Mouse (Mus musculus): Measurements from ENCODE around the gene Capg.

Capg gene

GRCm38 (mm10) chr6:72570644-72571397, 26.6 kb downstream of the Capg start:
- no peak for DNase-seq (ENCODE audit: low read depth)

GRCm38 (mm10) chr6:72571826-72572225, 27.6 kb downstream of the Capg start:
- DNase-seq (ENCODE audit: low read depth) = no peak

DNA sequence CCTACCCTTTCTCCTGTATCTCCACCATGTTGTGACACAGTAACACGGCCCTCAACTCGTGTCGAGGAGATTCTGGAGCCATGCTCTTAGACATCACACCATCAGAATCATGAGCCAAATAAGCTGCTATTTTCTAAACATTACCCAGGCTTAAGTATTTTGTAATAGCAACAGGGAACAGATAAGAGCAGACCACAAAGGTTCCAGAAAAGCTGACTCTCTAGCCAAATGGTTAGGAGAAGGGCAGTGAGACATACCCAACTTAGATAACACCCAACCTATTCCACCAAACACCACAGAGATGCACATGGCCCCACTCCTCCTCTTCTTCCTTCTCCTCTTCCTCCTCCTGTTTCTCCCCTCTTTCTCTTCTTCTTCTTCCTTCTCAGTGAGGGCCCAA, 31.9 kb downstream of the Capg start:
- DNase-seq (ENCODE audit: low read depth) = no peak

- peak; percentile 77 for DNase-seq (ENCODE audit: low read depth)
Observed at GRCm38 (mm10) chr6:72581625-72582382, 37.6 kb downstream of the Capg start.

- no peak for DNase-seq (ENCODE audit: low read depth)
Observed at GRCm38 (mm10) chr6:72583211-72583839, 39.1 kb downstream of the Capg start.

DNA sequence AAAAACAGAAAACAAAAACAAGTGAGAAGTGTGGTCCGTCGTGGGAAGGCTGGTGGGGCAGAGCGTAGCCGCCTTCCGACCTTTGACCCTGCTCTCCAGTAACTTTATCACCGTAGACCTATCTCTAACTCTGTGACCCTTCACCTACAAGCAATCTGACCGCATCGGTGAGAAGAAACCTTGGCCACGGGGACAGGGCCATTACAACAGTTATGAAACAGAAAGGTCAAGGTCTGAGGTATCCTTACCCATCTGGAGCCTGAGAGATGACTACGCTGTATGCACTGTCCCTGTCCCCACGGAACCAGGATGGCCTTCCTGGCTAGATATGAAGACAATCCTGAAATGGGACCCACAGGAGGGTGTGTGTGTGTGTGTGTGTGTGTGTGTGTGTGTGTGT, 40.0 kb downstream of the Capg start:
- DNase-seq (ENCODE audit: low read depth) = no peak

DNA sequence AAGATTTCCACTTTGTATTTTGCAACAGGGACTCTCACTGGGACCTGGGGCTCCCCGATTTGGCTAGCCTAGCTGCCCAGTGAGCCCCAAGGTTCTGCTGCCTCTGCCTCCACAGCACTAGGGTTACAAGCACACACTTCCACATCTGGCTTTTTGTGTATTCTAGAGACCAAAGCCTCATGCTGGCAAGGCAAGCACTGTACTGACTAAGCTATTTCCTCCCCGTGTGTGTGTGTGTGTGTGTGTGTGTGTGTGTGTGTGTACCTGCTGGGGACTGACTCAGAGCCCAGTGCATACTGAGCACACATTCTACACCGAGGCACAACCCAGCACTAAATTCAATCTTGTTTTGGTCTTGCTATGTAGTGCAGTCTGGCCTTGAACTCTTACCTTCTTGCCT, 42.5 kb downstream of the Capg start:
- DNase-seq (ENCODE audit: low read depth) = peak; percentile 65

DNA sequence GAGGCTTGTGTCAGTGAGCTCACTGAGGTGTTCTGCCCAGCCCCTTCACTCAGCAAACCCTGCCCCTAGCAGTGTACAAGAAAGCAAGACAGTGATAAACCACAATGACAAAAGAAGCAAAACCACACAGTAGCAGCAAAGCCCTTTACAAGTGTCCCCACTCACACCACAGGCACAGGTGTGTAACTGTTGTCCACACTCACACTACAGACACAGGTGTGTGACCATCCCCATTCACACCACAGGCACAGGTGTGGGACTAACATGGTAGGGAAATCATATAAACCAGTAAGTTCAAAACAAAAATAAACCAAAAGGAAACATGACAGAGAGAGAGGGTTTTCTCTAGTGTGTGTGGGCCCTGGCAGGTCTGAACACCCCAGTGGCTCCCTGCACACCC, 44.1 kb downstream of the Capg start:
- no peak for DNase-seq (ENCODE audit: low read depth)

- no peak for DNase-seq (ENCODE audit: low read depth)
Observed at GRCm38 (mm10) chr6:72590111-72590510, 45.9 kb downstream of the Capg start.

DNA sequence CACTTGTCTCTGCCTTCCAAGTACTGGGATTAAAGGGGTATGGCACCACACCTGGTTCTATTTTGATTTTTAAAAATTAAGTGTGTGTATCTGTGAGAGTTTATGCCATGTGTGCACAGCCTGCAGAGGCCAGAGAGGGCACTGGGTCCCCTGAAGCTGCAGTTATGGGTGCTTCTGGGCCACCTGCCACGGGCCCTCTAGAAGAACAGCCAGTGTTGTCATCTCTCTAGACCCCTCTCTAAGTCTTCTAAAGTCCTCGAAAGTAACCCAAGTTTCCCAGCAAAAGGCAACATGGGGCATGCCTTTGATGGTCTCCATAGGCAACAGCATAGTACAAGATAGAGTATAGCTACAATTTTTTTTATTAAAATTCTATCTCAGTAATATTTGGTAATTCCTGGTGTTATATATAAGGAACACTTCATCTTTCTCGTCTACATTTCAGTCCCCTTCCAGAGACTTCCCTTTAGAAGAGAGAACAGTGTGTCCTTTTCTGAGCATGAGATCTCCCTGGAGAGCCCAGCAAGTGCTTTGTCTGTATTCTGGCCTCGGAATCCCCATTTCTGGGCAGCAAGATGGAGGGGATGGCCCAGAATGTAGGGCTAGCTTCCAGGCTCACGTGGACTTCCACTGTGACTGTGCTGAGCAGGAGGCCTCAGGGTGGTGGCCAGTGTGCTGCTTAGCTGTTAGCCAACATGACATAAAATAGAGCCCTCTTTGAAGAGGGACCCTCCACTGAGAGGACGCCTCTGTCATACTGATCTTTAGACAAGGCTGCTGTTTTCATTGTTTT, 49.0 kb downstream of the Capg start:
- DNase-seq (ENCODE audit: low read depth) = no peak

DNA sequence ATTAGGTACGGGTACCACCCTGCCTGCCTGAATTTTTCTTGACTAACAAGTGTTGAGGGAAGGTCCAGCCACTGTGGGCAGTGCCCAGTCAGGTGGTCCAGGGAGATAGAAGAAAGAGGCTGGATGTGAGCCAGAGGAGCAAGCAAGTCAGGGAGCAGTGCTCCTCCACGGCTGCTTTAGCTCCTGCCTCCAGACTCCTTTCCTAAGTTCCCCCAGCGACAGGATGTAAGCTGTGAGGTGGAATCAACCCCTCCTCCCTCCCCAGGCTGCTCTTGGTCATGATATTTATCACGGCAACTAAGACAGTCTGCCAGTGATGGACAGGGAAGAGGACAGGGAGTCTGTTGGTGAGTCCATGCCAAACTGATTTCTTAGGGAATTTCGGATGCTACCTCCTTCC, 49.7 kb downstream of the Capg start:
- DNase-seq (ENCODE audit: low read depth) = no peak

DNA sequence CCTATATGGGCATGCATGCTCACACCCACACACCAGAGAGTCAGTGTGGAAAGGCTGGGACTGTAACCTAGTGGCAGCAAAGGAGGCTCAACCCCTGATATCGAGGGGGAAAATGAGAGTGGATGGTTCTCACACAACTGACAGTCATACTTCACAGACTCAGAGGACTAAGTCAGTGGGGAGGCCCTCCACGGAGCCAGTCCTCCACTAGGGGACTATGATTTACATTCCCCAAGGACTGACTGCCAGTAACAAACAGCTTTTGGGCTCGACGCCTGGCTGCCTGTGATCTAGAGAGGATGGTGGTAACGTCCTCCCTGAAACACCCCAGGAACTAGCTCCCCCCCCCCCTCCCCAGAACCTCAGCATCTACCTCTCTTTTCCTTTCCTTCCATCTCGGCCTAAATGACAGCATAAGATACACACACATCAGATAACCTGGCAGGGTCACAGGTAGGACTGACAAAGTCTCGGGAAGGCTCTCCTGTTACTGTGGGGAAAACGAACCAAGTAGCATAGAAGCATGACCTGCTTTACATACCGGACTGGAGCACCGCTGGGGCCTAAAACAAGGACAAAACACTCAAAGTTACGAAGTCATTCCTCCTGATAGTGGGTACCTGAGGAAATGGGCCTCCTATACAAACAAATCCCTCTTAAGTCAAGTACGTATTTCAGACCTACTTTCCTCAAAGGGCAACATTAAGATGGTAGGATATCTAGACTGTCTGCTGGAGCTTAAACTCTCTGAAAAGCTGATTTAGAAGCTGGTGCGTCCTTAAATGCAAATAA, 53.1 kb downstream of the Capg start:
- no peak for DNase-seq (ENCODE audit: low read depth)

DNA sequence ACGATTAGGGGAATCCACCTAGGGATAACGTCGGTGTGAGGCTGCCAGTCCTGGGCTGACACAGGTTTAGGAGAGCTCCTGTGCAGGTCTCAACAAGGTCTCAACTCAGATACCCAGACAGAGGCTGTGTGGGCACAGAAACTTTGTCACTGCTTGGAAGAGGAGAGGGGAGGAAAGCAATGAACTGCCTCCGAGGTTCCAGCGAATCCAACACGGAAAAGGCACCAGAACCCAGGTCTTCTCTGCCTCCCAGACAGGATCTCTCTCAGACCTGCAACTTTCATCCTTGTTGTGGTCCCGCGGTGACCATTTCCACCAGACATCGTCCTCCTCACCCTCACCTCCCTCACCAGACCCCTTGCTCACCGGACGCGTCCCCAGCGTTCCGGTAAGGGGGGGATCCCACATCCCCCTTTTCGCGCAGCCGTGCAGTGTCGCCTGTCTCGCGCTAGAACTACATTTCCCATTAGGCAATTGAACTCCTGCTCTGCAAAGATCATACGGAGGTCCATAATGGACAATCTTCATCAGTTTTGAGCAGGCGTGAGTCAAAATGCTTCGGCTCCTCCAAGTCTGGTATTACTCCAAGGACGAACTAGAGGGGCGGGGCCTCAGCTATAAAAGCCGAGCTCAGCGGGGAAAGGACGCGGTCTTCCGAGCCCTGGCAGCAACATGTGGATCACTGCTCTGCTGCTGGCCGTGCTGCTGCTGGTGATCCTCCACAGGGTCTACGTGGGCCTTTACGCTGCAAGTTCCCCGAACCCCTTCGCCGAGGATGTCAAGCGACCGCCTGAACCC, 54.0 kb downstream of the Capg start, which contains the start of the genes Elmod3 and Retsat:
Gene Elmod3 (minus strand): TSS at position 458 of the 798 bp plus-strand sequence.
Gene Retsat (plus strand): TSS at position 520 of the 798 bp plus-strand sequence.
- peak; percentile 99 for DNase-seq (ENCODE audit: low read depth)

DNA sequence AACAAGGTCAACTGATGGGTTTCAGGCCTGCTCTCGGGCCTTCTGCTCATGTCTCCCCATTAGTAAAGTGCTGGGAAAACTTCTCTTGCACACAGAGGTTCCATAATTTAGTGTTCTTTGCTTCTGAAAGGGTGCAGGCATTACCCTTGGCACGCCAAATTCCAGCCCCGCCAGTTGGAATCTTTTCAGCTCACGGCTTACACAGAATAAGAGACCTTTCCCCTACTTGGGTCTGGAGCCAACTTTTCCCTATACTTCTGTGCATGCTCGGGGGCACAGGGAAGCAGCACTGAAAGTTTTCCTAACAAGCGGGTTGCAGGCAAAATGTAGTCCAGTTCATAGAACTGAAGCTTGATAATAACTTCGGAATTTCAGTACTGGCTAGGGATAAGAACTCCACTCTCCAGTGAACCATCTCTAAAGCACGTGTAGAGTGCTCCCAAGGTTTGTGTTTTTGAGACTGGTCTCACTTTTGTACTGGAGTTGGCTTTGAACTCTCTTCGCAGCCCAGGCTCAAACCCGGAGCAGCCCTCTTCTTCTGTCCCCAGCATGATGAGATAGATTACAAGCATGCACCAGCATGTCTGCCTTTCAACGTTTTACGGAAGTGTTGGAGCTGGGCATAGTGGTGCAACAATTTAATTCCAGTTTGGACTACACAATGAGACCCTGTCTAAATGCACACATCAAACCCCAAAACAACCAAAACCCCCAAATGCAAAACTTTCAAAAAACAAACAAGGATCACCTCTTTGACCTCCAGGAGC, 54.8 kb downstream of the Capg start:
- DNase-seq (ENCODE audit: low read depth) = peak; percentile 53

GRCm38 (mm10) chr6:72600216-72600615, 56.0 kb downstream of the Capg start:
- no peak for DNase-seq (ENCODE audit: low read depth)

- DNase-seq (ENCODE audit: low read depth) = no peak
Observed at GRCm38 (mm10) chr6:72600771-72601170, 56.6 kb downstream of the Capg start.

DNA sequence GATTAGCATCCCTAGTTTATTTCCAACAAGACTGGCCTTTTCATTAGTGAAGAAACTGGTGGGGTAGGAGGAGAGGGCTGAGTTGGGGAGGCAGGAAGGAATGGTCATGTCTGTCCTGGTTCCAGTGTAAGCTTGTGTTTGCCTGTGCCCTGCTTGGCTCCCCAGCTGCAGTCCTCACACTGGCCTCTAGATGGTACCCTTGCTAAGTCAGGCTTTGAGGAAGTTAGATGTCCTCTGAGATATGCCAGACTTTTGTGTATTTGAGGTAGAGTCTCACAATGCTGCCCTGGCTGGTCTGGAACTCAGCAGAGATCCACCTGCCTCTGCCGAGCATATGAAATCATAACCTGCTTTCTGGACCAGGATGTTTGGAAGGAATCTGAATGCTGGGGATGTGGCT, 57.5 kb downstream of the Capg start:
- DNase-seq (ENCODE audit: low read depth) = peak; percentile 91

- no peak for DNase-seq (ENCODE audit: low read depth)
Observed at GRCm38 (mm10) chr6:72604066-72604465, 59.9 kb downstream of the Capg start.

DNA sequence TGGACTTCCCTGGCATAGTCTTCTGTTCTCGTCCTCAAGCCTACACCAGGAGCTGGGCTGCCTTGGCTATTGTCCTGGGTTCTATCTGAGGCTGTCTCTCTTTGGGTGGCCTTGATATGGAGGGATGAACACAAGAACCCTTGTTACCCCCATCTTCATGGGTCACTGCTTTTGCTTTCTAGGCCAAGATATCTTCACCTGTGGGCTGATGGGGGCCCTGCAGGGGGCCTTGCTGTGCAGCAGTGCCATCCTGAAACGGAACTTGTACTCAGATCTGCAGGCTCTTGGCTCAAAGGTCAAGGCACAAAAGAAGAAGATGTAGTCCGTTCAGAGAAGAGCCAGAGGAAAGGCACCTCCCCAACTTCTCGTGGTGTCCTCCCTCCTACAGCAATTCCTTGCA, 62.9 kb downstream of the Capg start:
- DNase-seq (ENCODE audit: low read depth) = no peak

GRCm38 (mm10) chr6:72607676-72608075, 63.5 kb downstream of the Capg start:
- DNase-seq (ENCODE audit: low read depth) = no peak
